Mouse (Mus musculus) right cerebral cortex, postnatal 10 days (tissue): Measurements from ENCODE around the gene Psmb8.
A peak's percentile ranks its signal among the peaks of the same experiment; 100 is the strongest.

Source experiments
- DNase-seq, 2 experiments: peaks; one replicate each; pipeline ENCODE4 v3.0.0; 2021; ENCODE audit warnings: low spot score in 2 of 2

Psmb8 gene

DNA sequence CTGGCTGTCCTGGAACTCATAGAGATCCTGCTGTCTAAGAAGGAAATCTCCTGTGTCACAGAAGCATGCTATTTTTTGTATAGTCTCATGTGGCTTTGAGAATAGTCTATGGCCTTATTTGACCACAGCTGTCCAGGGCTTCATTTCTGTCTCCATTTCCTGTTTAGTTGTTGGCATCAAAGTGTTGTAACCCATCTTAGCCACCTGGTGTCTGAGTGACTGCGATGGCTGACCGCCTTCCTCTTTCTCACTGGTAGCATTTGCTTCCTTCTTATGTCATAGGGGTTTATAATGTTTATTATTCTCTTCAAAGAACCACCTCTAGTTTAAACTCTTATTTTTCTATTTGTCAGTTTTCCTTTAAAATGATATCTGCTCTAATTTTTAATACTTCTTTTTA is 51.2 kb downstream of the Psmb8 start:
- no peak for DNase-seq

DNA sequence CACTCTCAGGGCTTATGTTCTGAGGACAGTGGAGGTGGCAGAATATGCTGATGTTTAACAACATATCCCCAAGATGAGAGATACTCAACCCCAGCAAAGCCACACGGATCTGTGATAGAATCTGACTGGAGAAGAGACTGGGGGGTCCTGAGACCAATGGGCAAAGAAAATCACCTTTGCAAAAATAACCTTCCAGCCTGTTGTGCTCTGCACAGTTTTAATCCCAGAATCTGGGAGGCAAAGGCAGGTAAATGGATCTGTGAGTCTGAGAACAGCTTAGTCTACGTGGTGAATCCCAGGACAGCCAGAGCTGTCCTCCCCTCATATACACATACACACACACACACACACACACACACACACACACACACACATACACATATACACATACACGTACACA is 51.8 kb downstream of the Psmb8 start:
- DNase-seq = no peak

GRCm38 (mm10) chr17:34249878-34250277 is 52.4 kb downstream of the Psmb8 start:
- peak in 1 of 2 experiments; percentile 57 for DNase-seq
